Mouse (Mus musculus): Measurements from ENCODE around the gene Lrp6. TPM values are rescaled to one million over a fixed set of nuclear protein-coding genes. Genes with fewer than 3 reads are reported as not detected.

The Lrp6 gene
- polyA plus RNA-seq, 1 experiment from 2014 or later = 26.4 TPM

DNA sequence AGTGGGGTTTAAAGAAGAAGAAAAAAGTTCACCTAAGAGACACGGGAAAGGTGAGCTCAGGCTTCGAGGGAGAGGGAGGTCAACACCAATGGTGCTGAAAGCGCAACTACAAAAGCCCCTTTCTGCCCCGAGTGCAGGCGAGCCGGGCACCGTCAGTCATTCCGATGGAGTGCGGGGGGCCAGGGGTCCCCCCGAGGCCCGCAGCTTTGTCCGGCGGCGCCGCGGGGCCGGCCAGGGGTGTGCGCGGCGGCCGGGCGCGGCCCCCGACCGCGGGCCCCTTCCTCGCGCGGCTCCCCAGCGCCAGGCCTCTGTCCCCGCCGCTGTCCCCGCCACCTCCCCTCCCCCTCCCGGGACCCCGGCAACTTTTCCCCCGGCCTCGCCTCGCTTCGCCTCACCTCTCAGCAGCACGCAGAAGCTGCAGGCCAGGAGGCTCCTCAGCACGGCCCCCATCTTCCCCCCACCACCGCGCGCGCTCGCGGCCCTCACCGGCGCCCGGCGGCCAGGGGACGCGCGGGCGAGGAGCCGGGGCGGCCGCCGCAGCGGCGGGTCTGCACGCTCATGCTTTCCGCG lies 432 bp downstream of the Lrp6 start:
- Histone ChIP-seq H3K4me3 (ENCODE audit: control insufficient read depth in 1 of 2, insufficient read depth in 1 of 2, low read depth in 1 of 2, low read length in 2 of 2) (peak overlapping the region; percentile 93 to 96), H3K9me3 (ENCODE audit: control insufficient read depth, low read length) (0 out of 2 replicates have a peak, but pooled peaks cover under 1% of the 10 kb centered on the region), H3K27me3 (ENCODE audit: control insufficient read depth, insufficient read depth, low read length) (no peaks in the 10 kb centered on the region), H3K36me3 (ENCODE audit: control insufficient read depth, insufficient read depth, low read length) (no peaks in the 10 kb centered on the region), H3K9ac (ENCODE audit: low read length) (peak overlapping the region; percentile 99), H3K4me2 (ENCODE audit: low read length) (peak overlapping the region; percentile 94), H3K4me1 (ENCODE audit: control insufficient read depth in 2 of 2, insufficient read depth in 2 of 2, low read length in 2 of 2) (peaks cover 4 to 20% of the 10 kb centered on the region in 2 experiments; a peak in 3 of 4 replicates), H3K27ac (replicated peaks in 1 of 2; ENCODE audit: control insufficient read depth in 1 of 2, insufficient read depth in 1 of 2, low read depth in 2 of 2, low read length in 2 of 2) (peak overlapping the region; percentile 94 to 98)
- WGBS = under 1% methylated on average over 42 of the region's 64 CpGs
- ATAC-seq (ENCODE audit: insufficient number of reproducible peaks, insufficient read depth, low FRiP score, low read depth) = peak; percentile 62

GRCm38 (mm10) chr6:134565606-134566247 lies 1.0 kb downstream of the Lrp6 start:
- ATAC-seq (ENCODE audit: insufficient number of reproducible peaks, insufficient read depth, low FRiP score, low read depth) = no peak
- peak overlapping the region; percentile 99 for H3K9ac ChIP-seq (ENCODE audit: low read length)
- WGBS = 2% methylated on average over 19 of the region's 19 CpGs

DNA sequence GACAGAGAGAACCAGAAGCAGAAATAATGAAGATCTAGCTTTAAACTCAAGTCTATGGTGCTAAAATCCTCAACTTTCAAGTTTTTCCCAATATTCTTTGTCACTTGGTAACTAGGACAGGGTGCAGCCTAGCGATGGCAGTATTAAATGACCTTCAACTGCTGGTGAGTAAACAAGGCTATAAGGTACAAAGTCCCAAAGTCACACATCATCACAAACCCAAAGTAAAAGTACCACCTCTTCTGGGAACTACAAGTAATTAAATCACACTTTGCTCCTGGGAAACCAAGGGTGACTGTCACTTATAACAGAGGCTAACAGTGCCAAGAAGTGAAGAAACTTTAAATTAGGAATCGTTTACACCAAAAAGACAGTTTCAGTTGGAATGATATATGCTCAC lies 2.2 kb downstream of the Lrp6 start:
- Histone ChIP-seq H3K27ac (replicated peaks in 1 of 2; ENCODE audit: control insufficient read depth in 1 of 2, insufficient read depth in 1 of 2, low read depth in 2 of 2, low read length in 2 of 2) (no peak overlapping the region), H3K4me3 (ENCODE audit: control insufficient read depth in 1 of 2, insufficient read depth in 1 of 2, low read depth in 1 of 2, low read length in 2 of 2) (peak overlapping the region in 1 of 2 experiments; percentile 96; a peak in 1 of 4 replicates), H3K9me3 (ENCODE audit: control insufficient read depth, low read length) (no peaks in the 10 kb centered on the region), H3K4me2 (ENCODE audit: low read length) (peak overlapping the region; percentile 94), H3K4me1 (ENCODE audit: control insufficient read depth in 2 of 2, insufficient read depth in 2 of 2, low read length in 2 of 2) (peaks cover 4 to 21% of the 10 kb centered on the region in 2 experiments; a peak in 3 of 4 replicates), H3K9ac (ENCODE audit: low read length) (no peak overlapping the region), H3K36me3 (ENCODE audit: control insufficient read depth, insufficient read depth, low read length) (no peaks in the 10 kb centered on the region), H3K27me3 (ENCODE audit: control insufficient read depth, insufficient read depth, low read length) (no peaks in the 10 kb centered on the region)
- WGBS = 57% methylated on average over 2 of the region's 2 CpGs
- ATAC-seq (ENCODE audit: insufficient number of reproducible peaks, insufficient read depth, low FRiP score, low read depth) = no peak

More at GRCm38 (mm10) chr6:134565606-134566247, 1.0 kb downstream of the Lrp6 start:
- H3K4me2 ChIP-seq (ENCODE audit: low read length) = peak overlapping the region; percentile 94
- peaks cover 4 to 20% of the 10 kb centered on the region in 2 experiments; a peak in 3 of 4 replicates for H3K4me1 ChIP-seq (ENCODE audit: control insufficient read depth in 2 of 2, insufficient read depth in 2 of 2, low read length in 2 of 2)
- H3K9me3 ChIP-seq (ENCODE audit: control insufficient read depth, low read length) = no peaks in the 10 kb centered on the region
- H3K36me3 ChIP-seq (ENCODE audit: control insufficient read depth, insufficient read depth, low read length) = no peaks in the 10 kb centered on the region
- H3K4me3 ChIP-seq (ENCODE audit: control insufficient read depth in 1 of 2, insufficient read depth in 1 of 2, low read depth in 1 of 2, low read length in 2 of 2) = peak overlapping the region; percentile 93 to 96
- no peaks in the 10 kb centered on the region for H3K27me3 ChIP-seq (ENCODE audit: control insufficient read depth, insufficient read depth, low read length)
- H3K27ac ChIP-seq (replicated peaks in 1 of 2; ENCODE audit: control insufficient read depth in 1 of 2, insufficient read depth in 1 of 2, low read depth in 2 of 2, low read length in 2 of 2) = peak overlapping the region; percentile 61 to 98; a peak in 3 of 4 replicates

DNA sequence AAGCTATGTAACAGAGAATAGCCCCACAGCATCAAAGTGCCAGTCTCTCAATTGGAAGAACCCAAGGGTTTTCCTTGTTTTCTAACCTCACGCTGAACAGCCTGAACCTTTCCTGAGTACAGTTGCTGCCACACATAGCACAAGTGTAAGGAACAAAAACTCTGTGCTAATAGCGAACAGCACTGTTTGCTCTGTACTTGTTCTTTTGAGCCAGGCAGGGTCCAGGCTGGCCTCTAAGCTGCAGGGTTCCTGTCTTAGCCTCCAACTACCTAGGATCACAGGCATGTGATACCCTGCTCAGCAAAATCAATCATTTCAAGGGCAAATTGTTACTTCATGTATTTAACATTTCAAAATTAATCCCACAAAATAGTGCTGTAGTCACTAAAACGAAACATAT lies 7.1 kb downstream of the Lrp6 start:
- no peaks in the 10 kb centered on the region for H3K27me3 ChIP-seq (ENCODE audit: control insufficient read depth, insufficient read depth, low read length)
- no peaks in the 10 kb centered on the region for H3K9me3 ChIP-seq (ENCODE audit: control insufficient read depth, low read length)
- H3K36me3 ChIP-seq (ENCODE audit: control insufficient read depth, insufficient read depth, low read length) = no peaks in the 10 kb centered on the region
- H3K4me1 ChIP-seq (ENCODE audit: control insufficient read depth in 2 of 2, insufficient read depth in 2 of 2, low read length in 2 of 2) = peaks cover 2 to 30% of the 10 kb centered on the region in 2 experiments; a peak in 2 of 4 replicates
- H3K4me3 ChIP-seq (ENCODE audit: control insufficient read depth in 1 of 2, insufficient read depth in 1 of 2, low read depth in 1 of 2, low read length in 2 of 2) = no peak overlapping the region
- ATAC-seq (ENCODE audit: insufficient number of reproducible peaks, insufficient read depth, low FRiP score, low read depth) = no peak
- no peak overlapping the region for H3K27ac ChIP-seq (replicated peaks in 1 of 2; ENCODE audit: control insufficient read depth in 1 of 2, insufficient read depth in 1 of 2, low read depth in 2 of 2, low read length in 2 of 2)
- H3K4me2 ChIP-seq (ENCODE audit: low read length) = no peak overlapping the region
- no peak overlapping the region for H3K9ac ChIP-seq (ENCODE audit: low read length)
- 68% methylated on average over 3 of the region's 3 CpGs for WGBS

DNA sequence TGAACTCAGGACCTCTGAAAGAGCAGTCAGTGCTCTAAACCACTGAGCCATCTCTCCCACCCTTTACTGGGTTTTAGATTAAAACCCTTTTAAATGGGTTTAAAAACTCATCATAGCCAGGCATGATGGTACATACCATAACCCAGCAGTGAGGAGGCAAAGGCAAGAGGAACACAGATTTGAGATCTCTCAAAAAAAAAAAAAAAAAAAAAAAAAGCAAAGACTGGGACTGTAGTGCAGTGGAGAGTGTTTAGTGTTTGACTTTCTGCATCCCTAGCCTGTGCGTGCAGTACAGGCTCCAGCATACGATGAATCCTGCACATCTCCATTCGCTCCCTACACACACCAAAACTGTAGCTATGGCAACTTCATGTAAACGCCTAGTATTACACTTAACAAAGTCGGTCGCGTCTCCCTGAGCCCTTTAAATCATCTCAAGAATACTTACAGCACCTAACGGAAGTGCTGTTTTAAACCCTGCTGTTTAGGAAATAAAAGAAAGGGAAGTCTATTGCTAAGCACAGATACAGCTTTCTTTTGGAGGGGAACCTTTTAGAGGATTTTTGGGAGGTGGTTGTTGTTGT lies 8.1 kb downstream of the Lrp6 start:
- ATAC-seq (ENCODE audit: insufficient number of reproducible peaks, insufficient read depth, low FRiP score, low read depth) = no peak
- H3K4me1 ChIP-seq (ENCODE audit: control insufficient read depth in 2 of 2, insufficient read depth in 2 of 2, low read length in 2 of 2) = peaks cover 2 to 24% of the 10 kb centered on the region in 2 experiments; a peak in 2 of 4 replicates
- 70% methylated on average over 8 of the region's 8 CpGs for WGBS

DNA sequence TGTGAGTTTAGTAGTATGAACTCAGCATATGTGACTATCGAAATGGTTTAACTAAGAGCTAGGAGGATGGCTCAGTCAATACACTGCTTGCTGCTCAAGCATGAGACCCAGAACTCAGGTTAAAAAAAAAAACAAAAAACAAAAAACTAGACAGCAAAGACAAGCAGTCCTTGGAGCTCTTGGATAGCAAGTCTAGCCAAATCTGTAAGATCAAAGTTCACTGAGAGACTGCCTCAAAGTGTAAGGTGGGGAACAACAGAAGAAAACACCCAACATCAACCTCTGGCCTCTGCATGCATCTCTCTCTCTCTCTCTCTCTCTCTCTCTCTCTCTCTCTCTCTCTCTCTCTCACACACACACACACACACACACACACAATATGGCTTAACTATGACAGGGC lies 9.7 kb downstream of the Lrp6 start:
- ATAC-seq (ENCODE audit: insufficient number of reproducible peaks, insufficient read depth, low FRiP score, low read depth) = no peak
- no peaks in the 10 kb centered on the region for H3K27me3 ChIP-seq (ENCODE audit: control insufficient read depth, insufficient read depth, low read length)
- no peak overlapping the region for H3K4me3 ChIP-seq (ENCODE audit: control insufficient read depth in 1 of 2, insufficient read depth in 1 of 2, low read depth in 1 of 2, low read length in 2 of 2)
- no peak overlapping the region for H3K9ac ChIP-seq (ENCODE audit: low read length)
- no peak overlapping the region for H3K4me2 ChIP-seq (ENCODE audit: low read length)
- H3K4me1 ChIP-seq (ENCODE audit: control insufficient read depth in 2 of 2, insufficient read depth in 2 of 2, low read length in 2 of 2) = peaks cover 0 to 21% of the 10 kb centered on the region in 2 experiments; a peak in 2 of 4 replicates
- H3K36me3 ChIP-seq (ENCODE audit: control insufficient read depth, insufficient read depth, low read length) = no peaks in the 10 kb centered on the region
- H3K9me3 ChIP-seq (ENCODE audit: control insufficient read depth, low read length) = no peaks in the 10 kb centered on the region
- H3K27ac ChIP-seq (replicated peaks in 1 of 2; ENCODE audit: control insufficient read depth in 1 of 2, insufficient read depth in 1 of 2, low read depth in 2 of 2, low read length in 2 of 2) = no peak overlapping the region
- WGBS = 86% methylated on average over 1 of the region's 1 CpGs

More for the DNA sequence above, 8.1 kb downstream of the Lrp6 start:
- H3K9me3 ChIP-seq (ENCODE audit: control insufficient read depth, low read length) = no peaks in the 10 kb centered on the region
- no peak overlapping the region for H3K9ac ChIP-seq (ENCODE audit: low read length)
- no peak overlapping the region for H3K27ac ChIP-seq (replicated peaks in 1 of 2; ENCODE audit: control insufficient read depth in 1 of 2, insufficient read depth in 1 of 2, low read depth in 2 of 2, low read length in 2 of 2)
- H3K36me3 ChIP-seq (ENCODE audit: control insufficient read depth, insufficient read depth, low read length) = no peaks in the 10 kb centered on the region
- no peaks in the 10 kb centered on the region for H3K27me3 ChIP-seq (ENCODE audit: control insufficient read depth, insufficient read depth, low read length)
- H3K4me3 ChIP-seq (ENCODE audit: control insufficient read depth in 1 of 2, insufficient read depth in 1 of 2, low read depth in 1 of 2, low read length in 2 of 2) = no peak overlapping the region
- no peak overlapping the region for H3K4me2 ChIP-seq (ENCODE audit: low read length)

- Histone ChIP-seq H3K4me2 (ENCODE audit: low read length) (no peak overlapping the region), H3K9ac (ENCODE audit: low read length) (no peak overlapping the region), H3K4me3 (ENCODE audit: control insufficient read depth in 1 of 2, insufficient read depth in 1 of 2, low read depth in 1 of 2, low read length in 2 of 2) (no peak overlapping the region), H3K9me3 (ENCODE audit: control insufficient read depth, low read length) (no peaks in the 10 kb centered on the region), H3K4me1 (ENCODE audit: control insufficient read depth in 2 of 2, insufficient read depth in 2 of 2, low read length in 2 of 2) (peaks cover 0 to 21% of the 10 kb centered on the region in 2 experiments; a peak in 2 of 4 replicates), H3K27ac (replicated peaks in 1 of 2; ENCODE audit: control insufficient read depth in 1 of 2, insufficient read depth in 1 of 2, low read depth in 2 of 2, low read length in 2 of 2) (no peak overlapping the region), H3K27me3 (ENCODE audit: control insufficient read depth, insufficient read depth, low read length) (no peaks in the 10 kb centered on the region), H3K36me3 (ENCODE audit: control insufficient read depth, insufficient read depth, low read length) (no peaks in the 10 kb centered on the region)
- WGBS = 54% methylated on average over 7 of the region's 7 CpGs
- no peak for ATAC-seq (ENCODE audit: insufficient number of reproducible peaks, insufficient read depth, low FRiP score, low read depth)
Observed at GRCm38 (mm10) chr6:134556185-134556950, 10.4 kb downstream of the Lrp6 start.

All from heart, embryonic 14.5 days (tissue).